Mouse (Mus musculus): ENCODE data around the gene Mau2.

The Mau2 gene

GRCm38 (mm10) chr8:69970880-69971279 is 71.7 kb downstream of the Mau2 start:
- DNase-seq, result no peak

GRCm38 (mm10) chr8:69967291-69967933 is 75.1 kb downstream of the Mau2 start:
- DNase-seq, result no peak
